Mouse (Mus musculus): ENCODE results near the gene Nek1.
A peak's percentile ranks its signal among the peaks of the same experiment; 100 is the strongest.

The Nek1 gene

GRCm38 (mm10) chr8:60992910-60993638, at the start of gene Nek1:
Gene Nek1 (plus strand): TSS chr8:60993195.
- DNase-seq (ENCODE audit: low spot score in 2 of 2), result peak; percentile 94 to 97

GRCm38 (mm10) chr8:60947503-60947902, 45.5 kb upstream of the Nek1 start:
- no peak for DNase-seq (ENCODE audit: low spot score in 2 of 2)

DNA sequence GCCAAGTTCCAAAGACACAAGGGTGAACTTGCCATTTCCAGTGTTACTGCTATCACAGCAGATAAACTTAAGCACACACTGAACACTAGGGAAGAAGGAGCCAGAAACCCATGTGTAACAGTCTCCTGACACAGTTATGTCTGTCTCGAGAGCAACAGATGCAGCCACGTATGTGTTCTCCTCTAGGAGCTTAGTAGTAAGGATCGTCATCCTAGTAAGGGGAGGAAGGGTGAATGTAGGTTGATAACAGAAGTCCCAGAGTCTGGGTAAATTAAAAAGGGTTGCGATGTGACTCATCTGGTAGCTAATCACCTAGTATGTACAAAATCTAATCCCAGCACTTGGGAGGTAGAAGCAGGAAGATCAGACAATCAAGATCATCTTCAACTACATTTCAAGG, 43.1 kb upstream of the Nek1 start:
- DNase-seq (ENCODE audit: low spot score in 2 of 2), result no peak

DNA sequence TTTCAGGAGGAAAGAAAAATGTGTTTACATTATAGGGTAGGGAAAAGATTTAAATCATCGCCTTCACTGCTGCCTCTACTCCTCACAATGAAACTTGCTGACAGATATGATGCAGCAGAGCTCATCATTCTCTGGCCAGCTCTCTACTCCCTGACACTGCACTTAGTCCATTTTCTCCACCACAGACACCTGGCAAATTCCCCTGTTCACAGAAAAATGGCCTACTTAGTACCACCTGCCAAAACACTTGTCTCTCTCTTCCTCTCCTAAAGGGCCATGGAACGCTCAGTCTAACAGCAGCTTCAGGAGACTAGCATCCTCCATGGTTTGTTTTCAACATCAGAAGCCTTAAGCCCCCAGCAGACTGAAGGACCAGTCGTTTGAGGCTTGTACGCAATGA, 41.7 kb upstream of the Nek1 start:
- DNase-seq (ENCODE audit: low spot score in 2 of 2), result no peak

DNA sequence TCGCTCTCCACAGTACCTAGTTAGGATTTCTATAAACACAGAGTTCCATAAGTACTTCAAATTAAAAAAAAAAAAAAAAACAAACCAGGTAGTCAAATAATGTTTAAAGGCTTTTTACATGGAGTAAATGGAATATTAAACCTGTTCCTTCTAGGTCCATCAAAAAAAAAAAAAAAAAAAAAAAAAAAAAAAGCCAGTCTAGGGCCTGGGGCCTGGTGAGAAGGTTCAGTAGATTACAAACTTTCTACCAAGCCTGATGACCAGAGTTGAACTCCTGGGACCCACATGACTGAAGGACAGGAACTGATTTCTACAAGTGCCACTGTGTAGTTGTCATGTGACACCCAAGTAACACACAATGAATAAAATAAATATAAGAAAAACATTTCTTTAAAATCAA, 41.2 kb upstream of the Nek1 start:
- no peak for DNase-seq (ENCODE audit: low spot score in 2 of 2)

GRCm38 (mm10) chr8:60952803-60953202, 40.2 kb upstream of the Nek1 start:
- DNase-seq (ENCODE audit: low spot score in 2 of 2), result no peak

GRCm38 (mm10) chr8:60954281-60955014, 38.5 kb upstream of the Nek1 start:
- peak; percentile 37 to 56 for DNase-seq (ENCODE audit: low spot score in 2 of 2)

DNA sequence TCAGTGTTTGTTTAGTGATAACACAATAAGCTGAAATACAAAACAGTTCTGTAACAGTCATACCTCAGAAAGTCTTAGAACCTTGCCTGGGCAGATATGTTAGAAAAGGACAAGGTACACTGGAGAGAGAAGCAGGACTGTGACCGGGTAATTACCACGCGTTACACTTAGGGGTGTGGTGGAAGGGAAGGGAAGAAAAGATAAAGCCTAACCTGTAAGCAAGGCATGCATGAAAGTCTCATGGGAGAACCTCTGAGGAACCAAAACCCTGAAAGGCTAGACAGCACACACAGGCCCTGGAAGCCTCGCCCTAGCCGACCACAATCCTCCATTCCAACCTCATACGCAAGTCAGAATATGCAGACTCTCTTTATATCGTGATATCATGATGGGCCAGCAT, 36.1 kb upstream of the Nek1 start:
- DNase-seq (ENCODE audit: low spot score in 2 of 2), result no peak

DNA sequence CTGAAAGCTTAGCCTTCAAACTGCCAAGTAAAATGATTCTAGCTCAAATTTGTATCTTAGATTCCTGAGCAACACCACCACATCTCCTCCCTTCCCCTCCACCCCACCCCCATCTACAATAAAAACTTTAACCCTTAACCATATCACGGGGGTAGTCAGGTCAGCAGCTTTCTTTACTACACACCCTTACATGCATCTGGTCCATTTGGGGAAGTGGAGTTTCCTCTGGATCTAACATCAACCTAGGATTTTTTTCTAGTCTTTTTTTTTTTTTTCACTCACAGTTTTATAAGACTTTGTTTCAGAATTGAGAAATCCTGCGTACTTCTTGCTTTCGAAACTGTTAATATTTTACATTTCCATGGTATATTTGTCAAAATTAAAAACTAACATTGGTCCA, 30.2 kb upstream of the Nek1 start:
- no peak for DNase-seq (ENCODE audit: low spot score in 2 of 2)

GRCm38 (mm10) chr8:60963931-60964330, 29.1 kb upstream of the Nek1 start:
- DNase-seq (ENCODE audit: low spot score in 2 of 2), result no peak

GRCm38 (mm10) chr8:60964518-60964917, 28.5 kb upstream of the Nek1 start:
- no peak for DNase-seq (ENCODE audit: low spot score in 2 of 2)

GRCm38 (mm10) chr8:60965306-60965705, 27.7 kb upstream of the Nek1 start:
- DNase-seq (ENCODE audit: low spot score in 2 of 2), result no peak

DNA sequence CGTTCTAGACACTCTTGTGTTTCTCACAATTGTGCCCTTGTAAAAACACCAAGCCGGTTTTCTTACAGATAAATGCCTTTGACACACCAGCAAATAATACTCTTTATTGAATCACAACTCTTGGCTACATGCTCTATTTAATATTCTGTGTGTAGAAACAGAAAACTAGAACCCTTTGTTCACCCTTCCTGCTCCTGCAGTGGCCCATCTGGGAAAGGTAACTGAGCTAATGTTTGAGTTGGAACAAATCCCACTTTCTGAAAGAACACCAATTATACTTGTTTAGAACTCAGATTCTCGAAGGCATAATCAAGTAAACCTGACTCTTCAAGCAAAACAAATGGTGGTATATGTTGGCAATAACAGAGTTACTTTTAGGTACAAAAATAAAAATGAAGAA, 27.3 kb upstream of the Nek1 start:
- DNase-seq (ENCODE audit: low spot score in 2 of 2), result no peak

DNA sequence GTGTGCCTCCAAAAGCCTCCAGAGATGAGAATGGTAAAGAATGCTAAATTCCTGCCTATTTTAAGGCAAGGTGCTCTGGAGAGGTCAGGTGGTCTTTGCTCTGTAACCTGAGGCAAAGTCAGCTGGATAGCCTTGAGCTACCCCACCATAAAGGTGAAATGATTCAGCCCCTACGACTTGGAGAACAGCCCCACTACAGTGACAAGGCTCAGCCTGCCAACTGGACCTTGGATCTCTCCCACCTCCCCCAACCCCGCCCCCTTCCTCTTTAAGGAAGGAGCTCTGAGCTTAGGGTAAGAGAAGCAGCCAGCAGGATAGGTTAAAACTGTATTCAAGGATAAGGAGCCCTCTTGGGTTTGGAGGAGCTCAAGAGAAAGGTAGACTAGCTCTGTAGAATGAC, 23.9 kb upstream of the Nek1 start:
- DNase-seq (ENCODE audit: low spot score in 2 of 2), result no peak

GRCm38 (mm10) chr8:60971808-60972207, 21.2 kb upstream of the Nek1 start:
- peak in 1 of 2 experiments; percentile 29 for DNase-seq (ENCODE audit: low spot score in 2 of 2)

DNA sequence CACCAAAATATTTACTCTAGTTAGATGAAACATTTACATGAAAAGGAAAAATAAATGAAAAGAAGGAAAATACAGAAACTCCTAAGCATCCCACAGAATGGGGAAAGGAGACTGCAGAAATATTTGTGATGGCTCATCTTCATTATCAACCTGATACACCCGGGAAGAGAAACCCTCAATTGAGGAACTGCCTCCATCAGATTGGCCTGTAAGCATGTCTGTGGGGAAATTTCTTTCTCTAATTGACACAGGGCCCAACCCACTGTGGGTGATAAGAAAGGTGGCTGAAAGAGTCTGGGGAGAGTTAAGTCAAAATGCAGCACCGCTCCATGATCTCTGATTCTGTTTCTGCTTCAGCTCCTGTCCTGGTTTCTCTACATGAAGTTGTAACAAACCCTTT, 19.5 kb upstream of the Nek1 start:
- no peak for DNase-seq (ENCODE audit: low spot score in 2 of 2)

DNA sequence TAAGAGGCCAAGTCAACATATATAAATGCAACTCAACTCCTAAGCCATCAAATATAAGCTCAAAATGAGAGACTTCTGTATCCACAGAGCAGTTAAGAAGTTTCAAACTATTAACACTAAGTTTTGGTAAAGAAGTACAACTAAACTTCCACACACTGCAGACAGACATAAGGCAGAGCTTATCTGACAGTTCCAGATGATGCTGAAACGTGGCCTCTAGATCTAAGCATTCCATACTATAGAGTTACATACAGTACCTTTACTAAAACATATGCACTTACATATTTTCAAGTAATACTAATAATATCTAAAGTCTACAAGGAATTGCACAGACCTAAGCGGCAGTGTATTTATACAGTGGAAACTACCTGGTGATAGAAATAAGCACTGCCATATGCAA, 18.2 kb upstream of the Nek1 start:
- no peak for DNase-seq (ENCODE audit: low spot score in 2 of 2)

GRCm38 (mm10) chr8:60976818-60977217, 16.2 kb upstream of the Nek1 start:
- DNase-seq (ENCODE audit: low spot score in 2 of 2), result no peak

GRCm38 (mm10) chr8:60978496-60978895, 14.5 kb upstream of the Nek1 start:
- no peak for DNase-seq (ENCODE audit: low spot score in 2 of 2)

GRCm38 (mm10) chr8:60981388-60981787, 11.6 kb upstream of the Nek1 start:
- DNase-seq (ENCODE audit: low spot score in 2 of 2), result no peak

- DNase-seq (ENCODE audit: low spot score in 2 of 2), result peak; percentile 90 to 95
Measured at GRCm38 (mm10) chr8:60982701-60983687, 10.0 kb upstream of the Nek1 start, which contains the start of gene Clcn3. Gene Clcn3 (minus strand): TSS chr8:60983300.

GRCm38 (mm10) chr8:60983688-60984079, 9.3 kb upstream of the Nek1 start:
- peak; percentile 26 to 51 for DNase-seq (ENCODE audit: low spot score in 2 of 2)
